Mouse (Mus musculus) cerebellum, adult 2 months (tissue): ENCODE measurements around the gene Hvcn1. TPM values are rescaled to one million over a fixed set of nuclear protein-coding genes. Genes with fewer than 3 reads are reported as not detected.

Source experiments
- DNase-seq, 2 experiments: peaks; one replicate each; pipeline ENCODE4 v3.0.0; 2021
- H3K27ac ChIP-seq: fragments of 200-500 bp; 2 replicates; pipeline ENCODE4 v1.5.1; 2012; ENCODE audit warnings: low read length, control low read depth, inconsistent platforms; ENCODE audit not compliant: insufficient read depth
- H3K27me3 ChIP-seq: fragments of 200-500 bp; 2 replicates; pipeline ENCODE4 v1.6.1; 2012; ENCODE audit warnings: inconsistent platforms, mild to moderate bottlenecking, low read length, moderate library complexity; ENCODE audit not compliant: control insufficient read depth, insufficient read depth
- H3K4me1 ChIP-seq: fragments of 200-500 bp; 2 replicates; pipeline ENCODE4 v1.6.1; 2011; ENCODE audit warnings: low read length; ENCODE audit not compliant: control insufficient read depth, insufficient read depth
- H3K4me3 ChIP-seq: fragments of 200-500 bp; replicated peaks from 2 replicates; pipeline ENCODE3; 2011; ENCODE audit warnings: mild to moderate bottlenecking, low read depth, low read length, control low read depth; ENCODE audit not compliant: insufficient read depth
- CTCF ChIP-seq: fragments of 200-500 bp; IDR thresholded peaks from 2 replicates; pipeline ENCODE4 v1.5.1; 2011; ENCODE audit warnings: low read depth, mild to moderate bottlenecking, control low read depth, low read length, moderate library complexity, borderline replicate concordance; ENCODE audit not compliant: insufficient read depth
- POLR2A ChIP-seq: fragments of 200-500 bp; IDR thresholded peaks from 2 replicates; pipeline ENCODE4 v1.6.1; 2011; ENCODE audit warnings: low read length, control low read depth, borderline replicate concordance; ENCODE audit not compliant: insufficient read depth
- WGBS: fragments of 180-500 bp; shearing (Covaris S2); methylation state at CpG from one replicate; pipeline ENCODE4 v1.1.7; 2018; 5-methylcytosine and 5-hydroxymethylcytosine counted together
- polyA plus RNA-seq: library from polyadenylated mRNA; depleted of rRNA; stranded (reverse); fragments of >200 nt; gene quantifications from 2 replicates; pipeline ENCODE4 v1.2.3, GENCODE M21; 2012

Hvcn1 gene
- polyA plus RNA-seq, 1 experiment, result 1.00 TPM

DNA sequence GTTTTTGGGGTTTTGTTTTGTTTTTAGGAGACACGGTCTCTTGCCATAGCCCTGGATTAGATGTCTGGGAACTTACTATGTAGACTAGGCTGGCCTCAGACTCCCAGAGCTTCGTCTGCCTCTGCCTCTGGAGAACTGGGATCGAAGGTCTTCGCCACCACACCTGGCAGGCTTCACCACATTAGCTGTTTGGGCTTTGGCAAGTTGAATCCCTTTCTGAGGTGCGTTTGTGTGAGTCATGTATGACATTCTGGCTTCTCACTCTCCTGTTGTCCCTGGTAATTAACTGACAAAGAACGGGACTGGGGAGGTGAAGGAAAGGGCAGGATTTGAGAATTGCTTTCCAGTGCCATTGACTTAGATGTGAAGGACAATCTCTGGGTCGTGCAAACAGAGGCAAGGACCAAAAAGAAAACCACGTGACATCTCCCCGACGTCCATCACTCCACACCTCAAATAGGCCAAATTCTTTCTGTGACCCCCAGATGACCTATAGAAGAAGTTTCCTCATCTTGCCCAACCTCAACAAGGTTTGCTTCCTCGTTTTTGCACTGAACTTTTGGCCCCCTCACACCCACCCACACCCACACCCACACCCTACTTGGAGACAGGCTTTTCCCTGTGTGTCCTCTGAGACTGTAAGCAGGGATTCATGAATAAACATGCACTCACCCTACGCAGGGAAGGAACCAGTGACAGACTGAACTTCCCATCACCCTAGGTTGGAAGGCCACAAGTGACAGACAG, 62.4 kb downstream of the Hvcn1 start:
- no peaks in the 10 kb centered on the region for H3K4me1 ChIP-seq
- no peak overlapping the region for H3K27ac ChIP-seq
- TF ChIP-seq POLR2A (no peak), CTCF (no peak)
- no peaks in the 10 kb centered on the region for H3K27me3 ChIP-seq
- WGBS, result 82% methylated on average over 12 of the region's 12 CpGs
- DNase-seq, result no peak
- no peak overlapping the region for H3K4me3 ChIP-seq

DNA sequence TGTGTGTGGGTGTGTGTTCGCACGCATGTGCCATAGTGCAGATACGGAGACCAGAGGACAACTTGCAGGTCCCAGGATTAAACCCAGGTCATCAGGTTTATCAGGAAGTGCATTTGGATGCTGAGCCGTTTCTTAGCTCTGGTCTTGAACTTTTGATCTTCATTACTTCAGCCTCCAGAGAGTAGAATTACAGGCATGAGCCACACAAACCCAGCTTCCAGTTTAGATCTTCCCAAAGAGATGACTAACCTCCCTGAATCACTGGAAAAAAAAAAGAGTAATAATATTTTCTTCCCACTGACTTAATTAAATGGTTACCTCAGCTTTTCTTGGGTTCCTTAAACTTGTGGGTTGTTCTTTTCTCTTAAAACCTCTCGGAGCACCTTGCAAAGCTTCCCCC, 66.2 kb downstream of the Hvcn1 start:
- Histone ChIP-seq H3K27ac (no peak overlapping the region), H3K4me1 (no peaks in the 10 kb centered on the region), H3K4me3 (no peak overlapping the region), H3K27me3 (no peaks in the 10 kb centered on the region)
- 93% methylated on average over 5 of the region's 5 CpGs for WGBS
- DNase-seq, result no peak
- TF ChIP-seq CTCF (no peak), POLR2A (no peak)

DNA sequence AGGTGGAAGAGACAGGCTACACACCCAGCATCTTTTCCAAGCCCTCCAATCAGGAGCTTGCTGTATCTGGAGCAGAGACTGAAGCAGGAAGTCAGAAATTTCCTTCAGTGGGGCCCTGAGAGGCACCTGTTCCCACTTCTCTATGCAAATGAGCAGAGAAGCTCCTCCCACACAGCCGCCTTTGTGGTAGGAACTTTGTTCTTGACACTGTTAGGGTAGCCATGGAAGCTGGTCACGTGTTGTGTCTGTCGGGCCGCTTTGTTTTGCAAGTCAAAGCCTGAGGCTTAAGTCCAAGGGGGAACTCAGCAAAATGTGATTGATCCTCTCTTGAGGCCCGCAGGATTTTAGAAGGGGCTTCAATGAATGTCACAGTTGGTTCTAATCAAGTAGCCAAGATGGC, 68.2 kb downstream of the Hvcn1 start:
- no peak for DNase-seq
- H3K27me3 ChIP-seq, result no peaks in the 10 kb centered on the region
- TF ChIP-seq CTCF (no peak), POLR2A (no peak)
- no peak overlapping the region for H3K4me3 ChIP-seq
- WGBS, result 30% methylated on average over 5 of the region's 5 CpGs
- H3K4me1 ChIP-seq, result peaks cover 4% of the 10 kb centered on the region; the same call in 1 of the 2 replicates
- H3K27ac ChIP-seq, result no peak overlapping the region

DNA sequence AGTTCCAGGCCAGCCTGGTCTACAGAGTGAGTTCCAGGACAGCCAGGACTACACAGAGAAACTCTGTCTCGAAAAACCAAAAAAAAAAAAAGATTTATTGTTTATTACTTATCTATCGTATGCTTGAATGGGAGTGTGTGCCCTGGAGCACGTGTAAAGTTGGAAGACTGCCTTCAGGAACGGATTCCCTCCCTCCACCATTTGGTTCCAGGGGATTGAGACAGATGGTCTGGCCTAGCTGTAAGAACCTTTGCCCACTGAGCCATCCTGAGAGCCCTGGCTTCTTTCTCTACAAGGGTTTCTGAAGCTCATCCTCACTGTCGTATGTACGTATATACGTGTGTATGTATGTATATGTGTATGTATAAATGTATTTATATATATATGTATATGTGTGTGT, 72.3 kb downstream of the Hvcn1 start:
- TF ChIP-seq CTCF (no peak), POLR2A (no peak)
- no peaks in the 10 kb centered on the region for H3K27me3 ChIP-seq
- H3K4me3 ChIP-seq, result no peak overlapping the region
- peaks cover 5% of the 10 kb centered on the region; the same call in 1 of the 2 replicates for H3K4me1 ChIP-seq
- WGBS, result 11% methylated on average over 7 of the region's 7 CpGs
- DNase-seq, result peak; percentile 65 to 85
- H3K27ac ChIP-seq, result no peak overlapping the region

DNA sequence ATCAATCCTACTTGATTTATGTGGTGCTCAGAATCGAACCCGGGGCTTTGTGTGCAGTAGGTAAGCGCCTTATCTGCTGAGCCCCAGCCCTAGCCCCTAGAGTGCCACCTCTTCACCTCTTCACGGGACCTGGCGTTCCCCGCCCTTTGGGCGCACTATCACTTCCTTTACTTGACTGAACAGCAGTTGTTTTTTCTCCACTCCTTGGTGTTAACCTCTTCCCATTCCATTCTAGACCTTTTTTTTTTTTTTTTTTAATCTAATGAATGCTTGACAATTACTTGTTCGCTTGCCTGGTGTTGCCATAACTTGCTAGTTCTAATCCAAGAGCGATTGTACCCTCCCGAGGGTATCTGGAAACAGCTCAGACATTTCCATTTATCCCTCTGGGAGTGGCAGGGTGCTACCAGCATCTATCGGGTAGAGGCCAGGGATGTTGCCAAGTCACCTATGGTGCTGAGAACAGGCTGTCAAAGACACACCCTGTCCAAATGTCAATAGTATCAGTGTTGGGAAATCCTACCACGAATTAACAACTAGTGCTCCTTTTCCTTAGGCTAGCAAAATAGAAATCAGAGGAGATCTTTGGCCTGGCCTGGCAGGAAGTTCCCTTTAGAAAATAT, 73.3 kb downstream of the Hvcn1 start:
- DNase-seq, result peak; percentile 31 to 54
- Histone ChIP-seq H3K4me3 (no peak overlapping the region), H3K4me1 (peaks cover 5% of the 10 kb centered on the region; the same call in 1 of the 2 replicates), H3K27me3 (no peaks in the 10 kb centered on the region), H3K27ac (no peak overlapping the region)
- TF ChIP-seq POLR2A (no peak), CTCF (no peak)
- 60% methylated on average over 12 of the region's 12 CpGs for WGBS

DNA sequence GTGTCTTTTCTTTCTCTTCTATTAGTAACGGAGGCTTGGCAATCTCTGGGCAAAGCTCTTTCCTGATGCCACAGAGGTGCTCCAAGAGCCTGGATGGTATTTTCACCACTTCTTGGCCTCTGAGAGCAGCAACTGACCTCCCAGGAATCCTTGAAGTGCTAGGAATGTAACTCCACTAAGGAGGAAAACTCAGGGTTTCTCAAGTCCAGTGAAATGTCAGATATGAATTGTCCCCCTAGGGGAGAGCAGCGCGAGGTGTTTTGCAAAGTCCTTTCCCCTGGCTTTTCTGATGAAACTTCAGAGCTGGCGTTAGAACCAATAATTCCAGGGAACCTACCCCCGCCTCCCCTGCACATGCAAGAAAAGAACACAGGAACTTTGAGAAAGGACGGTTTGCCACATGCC, 73.8 kb downstream of the Hvcn1 start:
- no peak overlapping the region for H3K4me3 ChIP-seq
- 54% methylated on average over 6 of the region's 6 CpGs for WGBS

DNA sequence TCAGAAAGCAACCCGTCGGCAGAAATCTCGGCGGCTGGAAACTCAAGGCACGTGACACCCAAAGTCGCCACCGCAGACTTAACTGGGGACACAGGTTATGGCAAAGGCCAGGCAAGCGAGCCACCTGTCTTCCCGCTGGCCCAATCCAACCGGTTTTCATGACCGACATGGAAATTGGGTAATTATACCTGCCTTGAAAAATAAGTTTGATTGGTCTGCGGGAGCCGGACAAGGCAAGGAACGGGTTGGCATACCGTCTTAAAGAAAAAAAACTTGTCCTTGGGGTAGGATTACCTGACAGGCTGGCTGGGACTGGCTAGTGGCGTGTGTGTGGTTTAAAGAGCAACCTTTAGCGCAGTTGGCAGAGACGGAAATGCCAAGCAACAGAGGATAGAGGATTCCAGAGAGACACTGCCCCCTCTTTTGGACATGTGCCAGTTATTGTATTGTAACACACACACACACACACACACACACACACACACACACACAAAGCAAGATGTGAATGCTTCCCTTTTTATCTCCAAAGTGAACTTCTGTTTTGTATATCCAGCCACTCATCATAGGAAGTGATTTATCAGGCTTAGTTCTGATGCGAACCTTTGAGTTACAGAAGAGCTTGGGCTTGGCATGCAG, 74.3 kb downstream of the Hvcn1 start:
- Histone ChIP-seq H3K27ac (no peak overlapping the region), H3K4me3 (no peak overlapping the region), H3K4me1 (peaks cover 5% of the 10 kb centered on the region; the same call in 1 of the 2 replicates), H3K27me3 (no peaks in the 10 kb centered on the region)
- TF ChIP-seq POLR2A, result no peak
- TF ChIP-seq CTCF, result no peak
- WGBS, result 27% methylated on average over 19 of the region's 19 CpGs
- DNase-seq, result no peak

More for the DNA sequence above, 73.8 kb downstream of the Hvcn1 start:
- no peak for DNase-seq
- no peak for TF ChIP-seq POLR2A
- no peak for TF ChIP-seq CTCF
- Histone ChIP-seq H3K27ac (no peak overlapping the region), H3K27me3 (no peaks in the 10 kb centered on the region), H3K4me1 (peaks cover 5% of the 10 kb centered on the region; the same call in 1 of the 2 replicates)

DNA sequence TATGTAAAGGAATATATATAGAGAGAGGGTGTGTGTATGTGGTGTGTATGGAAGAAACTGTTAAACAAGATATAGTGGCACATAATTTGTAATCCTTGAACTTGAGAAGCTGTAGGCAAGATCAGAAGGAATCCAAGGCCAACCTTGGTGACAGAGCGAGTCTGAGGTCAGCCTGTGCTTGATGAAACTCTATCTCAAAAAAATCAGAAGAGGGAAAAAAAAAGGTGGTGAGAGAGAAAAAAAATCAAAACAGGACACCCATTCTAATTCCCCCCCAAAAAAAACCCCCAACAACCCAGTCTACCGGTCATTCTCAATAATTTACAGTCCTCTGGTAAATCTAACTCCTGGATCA, 77.2 kb downstream of the Hvcn1 start:
- no peaks in the 10 kb centered on the region for H3K27me3 ChIP-seq
- no peak overlapping the region for H3K27ac ChIP-seq
- TF ChIP-seq CTCF (no peak), POLR2A (no peak)
- H3K4me3 ChIP-seq, result peak overlapping the region; percentile 4
- WGBS, result 25% methylated on average over 2 of the region's 2 CpGs
- peaks cover 16% of the 10 kb centered on the region for H3K4me1 ChIP-seq
- no peak for DNase-seq
